Mouse (Mus musculus): ENCODE data around the gene 1810043G02Rik.
"Not testable (repeated sequence)": the region's sequence is repeated elsewhere in the genome, so short reads cannot be mapped to it uniquely, and the experiment has no call there.

Gene 1810043G02Rik

GRCm38 (mm10) chr10:77978351-77979350 is at the start of gene 1810043G02Rik:
1810043G02Rik (plus strand) TSS chr10:77978524.
- DNase-seq (ENCODE audit: low read depth): peak; percentile 93

GRCm38 (mm10) chr10:77939685-77940084 is 38.6 kb upstream of the 1810043G02Rik start:
- peak; percentile 4 for DNase-seq (ENCODE audit: low read depth)

- DNase-seq (ENCODE audit: low read depth): not testable (repeated sequence)
Observed at GRCm38 (mm10) chr10:77950468-77950867, 27.9 kb upstream of the 1810043G02Rik start.

GRCm38 (mm10) chr10:77962725-77963124 is 15.6 kb upstream of the 1810043G02Rik start:
- DNase-seq (ENCODE audit: low read depth): no peak

DNA sequence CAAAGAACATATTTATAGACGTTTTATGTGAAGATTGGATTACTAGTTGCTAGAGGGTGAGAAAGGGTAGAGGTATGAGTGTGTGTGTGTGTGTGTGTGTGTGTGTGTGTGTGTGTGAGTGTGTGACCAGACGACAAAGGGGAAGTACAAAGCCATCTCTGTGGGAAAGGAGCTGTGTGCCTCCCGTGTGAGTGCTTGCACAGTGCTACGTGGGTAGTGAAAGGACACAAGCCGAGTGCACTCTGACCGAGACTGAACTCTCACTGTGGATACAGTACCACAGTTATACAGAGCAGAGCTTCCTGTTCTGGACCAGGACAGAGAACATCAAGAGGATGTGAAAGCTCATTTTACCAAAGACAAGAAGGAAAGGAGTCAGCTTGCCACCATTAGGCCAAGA is 14.4 kb upstream of the 1810043G02Rik start:
- no peak for DNase-seq (ENCODE audit: low read depth)

GRCm38 (mm10) chr10:77969274-77969972 is 8.9 kb upstream of the 1810043G02Rik start:
- DNase-seq (ENCODE audit: low read depth): no peak

DNA sequence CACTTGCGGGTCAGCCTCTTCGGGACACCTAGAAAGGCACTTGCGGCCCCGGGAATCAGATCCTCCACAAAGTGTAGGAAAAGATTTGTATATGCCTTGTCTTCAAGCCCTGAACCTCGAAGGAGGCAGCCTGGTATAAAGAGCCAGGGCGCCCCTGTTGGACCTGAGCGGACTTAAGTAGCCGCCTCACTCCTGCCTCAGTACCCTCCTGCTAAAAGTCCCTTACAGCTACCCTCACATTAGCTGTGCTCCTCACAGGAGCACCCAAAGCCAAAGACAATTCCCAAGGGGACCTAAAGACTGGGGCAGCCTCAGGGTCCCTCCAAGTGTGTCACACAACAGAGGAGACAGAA is 8.4 kb upstream of the 1810043G02Rik start:
- no peak for DNase-seq (ENCODE audit: low read depth)

- DNase-seq (ENCODE audit: low read depth): no peak
Observed at GRCm38 (mm10) chr10:77970481-77970880, 7.8 kb upstream of the 1810043G02Rik start, which contains the start of gene Trpm2. Trpm2 (minus strand) TSS chr10:77970563.

GRCm38 (mm10) chr10:77971191-77971590 is 7.1 kb upstream of the 1810043G02Rik start:
- DNase-seq (ENCODE audit: low read depth): no peak

- DNase-seq (ENCODE audit: low read depth): peak; percentile 44
Observed at GRCm38 (mm10) chr10:77971709-77972553, 6.4 kb upstream of the 1810043G02Rik start.

DNA sequence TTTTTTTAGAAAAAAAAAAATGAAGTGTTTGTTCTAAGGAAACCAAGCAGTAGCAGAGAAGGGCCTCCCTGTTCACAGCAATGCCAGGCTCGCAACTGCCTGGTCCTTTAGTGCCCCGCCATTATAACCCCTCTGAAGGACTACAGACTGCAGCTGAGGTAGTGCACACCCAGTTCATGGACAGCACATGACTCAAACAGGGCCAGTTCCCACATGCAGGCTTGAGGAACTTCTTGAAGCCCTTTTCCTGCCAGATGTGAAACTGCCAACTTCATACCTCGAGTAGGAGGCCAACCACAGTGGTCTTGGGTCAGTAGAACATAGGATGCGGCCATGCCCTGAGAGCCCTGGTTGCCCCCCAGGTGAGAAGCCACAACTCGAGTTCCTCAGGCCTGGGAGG is 4.0 kb upstream of the 1810043G02Rik start:
- no peak for DNase-seq (ENCODE audit: low read depth)

- no peak for DNase-seq (ENCODE audit: low read depth)
Observed at GRCm38 (mm10) chr10:77974811-77975210, 3.5 kb upstream of the 1810043G02Rik start.

GRCm38 (mm10) chr10:77975653-77976052 is 2.7 kb upstream of the 1810043G02Rik start:
- no peak for DNase-seq (ENCODE audit: low read depth)

DNA sequence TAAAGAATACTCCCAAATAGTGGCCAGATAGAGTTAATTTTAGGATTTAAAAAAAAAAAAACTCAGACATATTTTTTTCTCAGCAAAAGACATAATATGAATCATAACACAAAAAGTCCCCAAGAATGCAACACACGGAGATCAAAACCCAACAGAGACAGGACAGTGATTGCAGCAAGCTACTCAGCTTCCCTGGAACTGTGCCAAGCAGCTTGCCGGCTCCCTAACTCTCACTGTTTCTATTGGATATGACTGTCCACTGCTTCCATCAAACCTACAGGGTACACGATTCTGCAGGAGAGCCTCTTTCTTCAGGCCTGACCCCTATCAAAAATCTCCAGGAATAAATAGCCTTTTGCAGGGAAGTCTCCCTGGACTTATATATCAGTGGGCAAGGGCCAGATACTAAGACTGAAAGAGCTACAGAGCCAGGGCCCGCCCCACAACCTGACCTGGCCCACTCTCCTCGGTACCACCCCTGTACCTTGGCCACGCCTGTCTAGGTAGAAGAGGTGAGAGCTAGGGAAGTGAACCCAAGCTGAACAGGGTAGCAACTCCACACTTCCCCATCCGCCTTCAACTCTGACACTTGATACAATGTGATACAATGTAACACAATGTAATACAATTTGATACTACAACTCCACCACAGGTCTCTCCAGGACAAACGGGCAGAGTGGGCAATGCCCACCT is 1.7 kb upstream of the 1810043G02Rik start:
- DNase-seq (ENCODE audit: low read depth): no peak

DNA sequence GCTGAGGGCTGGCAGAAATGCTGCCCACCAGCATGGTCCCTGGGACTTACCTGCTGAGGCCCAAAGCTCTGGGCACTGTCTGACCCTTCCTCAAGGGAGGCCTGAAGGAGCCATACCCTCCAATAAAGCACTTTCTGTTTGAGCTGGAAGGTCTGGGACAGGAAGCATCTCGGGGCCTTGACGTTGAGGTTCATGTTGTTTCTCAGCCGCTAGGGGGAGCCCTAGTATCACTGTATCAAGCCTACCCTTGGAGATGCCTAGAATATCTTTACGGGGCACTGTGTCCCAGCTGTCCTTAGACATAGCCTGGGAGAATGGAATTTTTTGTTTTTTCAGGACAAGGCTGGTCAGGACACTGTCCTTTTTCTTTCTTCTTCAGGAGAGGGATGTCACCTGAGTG is 6.3 kb downstream of the 1810043G02Rik start:
- DNase-seq (ENCODE audit: low read depth): peak; percentile 75

DNA sequence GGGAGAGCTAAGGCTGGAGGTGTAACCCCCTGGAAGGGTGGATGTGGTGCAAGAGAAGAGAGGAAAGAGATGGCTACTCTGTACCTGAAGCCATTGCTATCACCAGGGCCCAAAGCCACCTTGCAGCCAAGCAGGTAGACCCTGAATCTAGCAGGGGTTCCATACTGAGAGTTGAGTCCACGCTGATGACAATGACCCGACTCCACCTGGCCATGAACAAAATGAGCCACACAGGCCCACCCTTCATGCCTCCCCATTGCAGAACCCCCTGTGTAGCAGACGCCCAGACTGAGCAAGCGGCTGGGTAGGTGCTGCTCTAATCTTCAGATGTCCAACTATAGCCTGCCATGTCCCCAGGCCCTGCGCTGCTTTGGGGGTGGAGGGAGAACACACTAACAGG is 7.5 kb downstream of the 1810043G02Rik start:
- no peak for DNase-seq (ENCODE audit: low read depth)

- DNase-seq (ENCODE audit: low read depth): no peak
Observed at GRCm38 (mm10) chr10:77995639-77996038, 17.3 kb downstream of the 1810043G02Rik start.

- DNase-seq (ENCODE audit: low read depth): no peak
Observed at GRCm38 (mm10) chr10:78000200-78000599, 21.9 kb downstream of the 1810043G02Rik start.

DNA sequence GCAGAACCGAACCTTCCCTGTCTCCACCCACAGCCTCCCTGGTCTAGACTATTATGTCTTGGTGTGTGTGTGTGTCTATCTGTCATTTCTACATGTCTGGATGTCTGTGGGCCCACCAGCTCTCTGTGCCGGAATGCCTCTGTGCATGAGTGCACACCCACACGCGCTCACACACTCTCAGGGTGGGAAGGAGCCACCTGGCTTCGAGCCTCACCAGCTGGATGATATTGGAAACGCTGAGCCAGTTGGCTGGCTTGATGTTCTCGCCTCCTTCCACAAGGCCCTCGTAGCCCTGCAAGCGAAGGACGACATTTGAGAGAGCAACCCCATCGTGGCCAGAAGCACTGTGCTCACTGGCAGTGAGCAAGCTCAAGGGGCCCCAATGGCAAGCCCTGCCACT is 23.5 kb downstream of the 1810043G02Rik start:
- no peak for DNase-seq (ENCODE audit: low read depth)

GRCm38 (mm10) chr10:78002316-78002715 is 24.0 kb downstream of the 1810043G02Rik start:
- no peak for DNase-seq (ENCODE audit: low read depth)

GRCm38 (mm10) chr10:78004479-78005100 is 26.3 kb downstream of the 1810043G02Rik start:
- peak; percentile 58 for DNase-seq (ENCODE audit: low read depth)
